Mouse (Mus musculus): Measurements from ENCODE around the gene Rnft2.

Rnft2 gene

DNA sequence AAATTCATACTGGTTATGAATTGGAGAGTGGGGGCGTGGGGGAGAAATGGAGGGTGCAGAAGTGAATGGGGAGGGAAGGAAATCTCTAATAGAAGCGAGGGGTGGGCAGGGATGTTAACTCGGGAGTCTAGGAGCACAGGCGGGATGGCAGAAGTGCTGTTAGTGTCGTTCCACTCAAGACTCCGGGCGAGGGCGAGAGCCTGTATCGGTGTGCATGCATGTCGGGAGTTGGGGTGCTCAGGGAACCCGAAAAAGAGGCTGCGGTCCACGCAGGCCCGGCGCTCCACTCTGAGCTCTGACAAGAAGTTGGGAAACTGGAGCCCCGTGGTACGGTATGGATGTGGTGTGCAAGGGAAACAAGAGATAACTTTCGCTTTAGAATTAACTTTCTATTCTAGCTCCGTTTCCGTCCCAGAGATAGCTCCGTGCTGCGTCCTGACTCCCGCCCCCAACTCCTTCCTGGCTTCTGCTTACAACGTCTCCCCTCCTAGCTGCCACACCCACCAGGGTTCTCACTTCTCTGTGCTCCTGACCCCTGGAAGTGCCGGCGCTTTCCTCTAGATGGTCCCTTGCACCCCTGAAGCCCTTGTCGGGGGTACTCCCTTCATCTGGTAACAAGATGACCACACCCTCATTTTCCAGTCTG is 72.7 kb downstream of the Rnft2 start:
- DNase-seq (ENCODE audit: low spot score), result no peak

DNA sequence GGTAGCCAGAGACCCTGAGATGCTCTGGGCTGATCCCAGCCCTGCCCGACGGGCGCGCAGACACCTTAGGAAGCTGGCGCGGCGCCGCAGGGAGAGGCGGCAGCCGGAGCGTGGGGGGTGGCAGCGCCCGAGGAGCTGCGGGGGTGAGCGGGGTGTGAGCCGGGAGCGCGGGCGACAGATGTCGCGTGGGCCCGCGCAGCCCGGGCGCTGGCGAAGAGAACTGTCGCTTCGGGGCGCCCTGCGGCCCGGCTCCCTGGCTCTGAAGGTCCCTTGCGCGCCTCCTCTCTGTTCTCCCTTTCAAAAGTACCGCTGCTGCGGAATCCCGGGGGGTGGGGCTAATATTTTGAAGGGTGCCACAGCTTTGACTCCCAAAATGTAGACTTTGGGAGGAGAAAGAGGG is 73.3 kb downstream of the Rnft2 start:
- DNase-seq (ENCODE audit: low spot score), result no peak

DNA sequence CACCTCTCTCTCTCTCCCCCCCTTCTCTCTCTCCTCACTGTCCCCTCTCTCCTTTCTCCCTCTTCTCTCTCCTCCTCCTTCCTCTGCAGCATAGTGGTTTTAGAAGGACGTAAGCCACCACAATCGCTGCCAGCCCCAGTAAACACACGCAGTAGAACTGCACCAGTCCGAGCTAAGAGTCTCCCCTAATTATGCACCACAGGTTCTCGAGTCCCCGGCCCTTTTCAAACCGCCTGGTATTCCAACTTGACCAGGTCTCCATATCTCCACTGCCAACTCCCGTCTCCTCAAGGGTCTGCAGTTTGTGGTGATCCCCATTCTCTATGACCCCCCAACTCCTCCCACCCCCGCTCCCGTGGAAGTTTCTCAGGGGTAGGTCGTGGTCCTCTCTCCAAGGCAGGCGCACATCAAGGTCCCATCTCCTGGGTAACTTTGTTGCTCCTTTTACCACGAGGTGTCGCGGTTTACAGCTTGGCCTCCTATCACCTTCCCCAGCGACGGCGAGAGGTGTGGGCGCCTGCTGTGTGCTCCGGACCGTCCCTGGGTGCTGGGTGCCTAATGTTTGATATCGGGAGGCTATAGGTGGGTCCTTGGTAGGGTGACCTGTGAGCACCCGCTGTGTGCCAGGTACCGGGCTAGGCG is 73.9 kb downstream of the Rnft2 start:
- peak; percentile 43 for DNase-seq (ENCODE audit: low spot score)

DNA sequence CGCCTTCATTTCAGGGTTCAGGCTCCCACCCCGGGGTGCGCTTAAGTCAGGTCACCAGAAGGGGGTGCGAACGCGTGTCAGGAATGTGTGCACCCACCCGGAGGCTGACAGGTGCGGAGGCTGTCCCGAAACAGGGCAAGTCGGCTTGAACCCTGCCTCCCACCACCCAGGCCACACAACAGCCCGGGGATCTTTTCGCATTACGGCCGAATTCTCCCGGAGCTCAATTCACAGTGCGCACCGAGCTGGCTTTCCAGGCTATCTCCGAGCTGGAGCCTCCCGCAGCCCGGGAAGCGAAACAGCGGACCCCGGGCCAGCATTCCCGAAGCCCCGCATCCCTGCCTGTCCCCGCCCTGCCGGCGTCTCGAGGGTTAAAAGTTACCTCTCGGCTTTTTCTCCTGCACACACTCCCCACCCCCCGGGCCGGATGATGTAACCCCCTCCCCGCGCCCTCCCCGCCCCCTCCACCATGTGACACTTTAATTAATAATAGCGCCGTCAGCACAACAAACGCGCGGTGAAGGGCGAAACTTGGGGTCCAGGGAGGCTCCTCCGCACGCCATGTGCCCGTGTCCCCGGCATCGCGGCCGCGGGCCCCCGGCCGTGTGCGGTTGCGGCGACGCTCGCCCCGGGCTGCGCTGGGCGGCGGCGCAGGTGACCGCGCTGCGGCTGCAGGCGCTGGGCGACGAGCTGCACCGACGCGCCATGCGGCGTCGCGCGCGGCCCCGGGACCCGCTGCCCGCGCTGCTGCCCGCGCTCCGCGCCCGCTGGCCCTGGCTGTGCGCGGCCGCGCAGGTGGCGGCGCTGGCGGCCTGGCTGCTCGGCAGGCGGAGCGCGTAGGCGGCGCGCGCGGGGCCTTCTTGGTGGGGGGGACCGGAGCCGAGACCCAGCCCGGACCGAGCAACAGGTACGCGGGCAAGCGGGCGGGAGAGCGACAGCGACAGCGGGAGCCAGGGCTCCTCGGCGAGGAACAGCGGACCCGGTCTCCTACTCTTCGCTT is 75.4 kb downstream of the Rnft2 start:
- DNase-seq (ENCODE audit: low spot score), result peak; percentile 59

DNA sequence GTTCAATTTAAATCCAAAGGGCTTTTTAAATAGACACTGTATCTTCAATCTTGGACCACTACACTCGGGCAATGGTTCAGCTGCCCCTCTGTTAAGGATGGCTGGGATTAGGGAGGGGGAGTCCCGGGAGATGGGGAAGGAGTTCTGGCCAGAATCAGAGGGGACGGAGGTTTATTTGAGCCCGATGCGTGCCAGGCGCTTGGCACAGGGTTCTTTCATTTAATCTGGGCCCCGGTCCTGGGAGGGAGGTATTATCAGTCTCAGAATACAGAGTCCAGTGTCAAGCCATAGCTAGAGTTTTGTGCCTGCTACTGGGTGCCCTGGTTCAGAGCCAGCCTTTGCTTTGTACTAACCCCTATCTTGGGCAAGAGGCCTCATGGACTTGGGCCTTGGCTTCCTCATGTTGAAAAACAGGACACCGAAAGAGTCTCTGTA is 77.3 kb downstream of the Rnft2 start:
- no peak for DNase-seq (ENCODE audit: low spot score)

DNA sequence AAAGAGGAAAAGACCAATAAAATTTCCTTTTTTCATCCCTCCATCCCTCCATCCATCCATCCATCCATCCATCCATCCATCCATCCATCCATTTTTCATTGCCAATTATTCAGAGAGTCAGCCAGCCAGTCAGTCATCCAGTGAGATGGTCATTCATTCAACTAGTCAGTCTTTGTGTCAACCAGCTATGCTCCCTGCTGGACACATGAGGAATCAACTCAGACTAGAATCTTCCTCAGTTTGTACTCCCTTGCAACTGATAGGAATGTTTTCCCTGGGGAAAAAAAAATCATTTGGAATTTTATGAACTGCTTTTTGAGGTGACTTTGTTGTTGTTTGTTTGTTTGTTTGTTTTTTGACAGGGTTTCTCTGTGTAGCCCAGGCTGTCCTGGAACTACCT is 79.5 kb downstream of the Rnft2 start:
- DNase-seq (ENCODE audit: low spot score), result no peak

DNA sequence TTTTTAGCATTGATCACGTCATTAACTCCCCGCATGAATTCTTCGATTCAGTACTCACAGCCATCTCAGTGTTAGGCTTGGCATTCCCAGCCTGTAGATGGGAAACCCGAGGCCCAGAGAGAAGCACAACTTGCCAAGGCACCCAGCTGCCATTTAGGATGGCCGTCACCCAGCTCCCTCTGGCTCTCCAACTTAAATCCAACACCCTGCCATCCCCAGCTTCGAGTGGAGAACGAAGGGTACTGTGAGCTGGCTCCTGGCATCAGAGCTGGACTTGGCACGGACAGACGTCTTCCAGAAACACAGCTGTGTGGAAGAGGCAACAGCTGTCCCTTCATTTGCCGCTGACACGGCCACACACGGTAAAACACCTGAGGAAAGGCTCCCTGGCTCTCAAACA is 80.3 kb downstream of the Rnft2 start, which contains the start of gene Hrk:
TSS of gene Hrk (plus strand) at position 68 of the 400 bp plus-strand sequence.
- DNase-seq (ENCODE audit: low spot score), result no peak

DNA sequence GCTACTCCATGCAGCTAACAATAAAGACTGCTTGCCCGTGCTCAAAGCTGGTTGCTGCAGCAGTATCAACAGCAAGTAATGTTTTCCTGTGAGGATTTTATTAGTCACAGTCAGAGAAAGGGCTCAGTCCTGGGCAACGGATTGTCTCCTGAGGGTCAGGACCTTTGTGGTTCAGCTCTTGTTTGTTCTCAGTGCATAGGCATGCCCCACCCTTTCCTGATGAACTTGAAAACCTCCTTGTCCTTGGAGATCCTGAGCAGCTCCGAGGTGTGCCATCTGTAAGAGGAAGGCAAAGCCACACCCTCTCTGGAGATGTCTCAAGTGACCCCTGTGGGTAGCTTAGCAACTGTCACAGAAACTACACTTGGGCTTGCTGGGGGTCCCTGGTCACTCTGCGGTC is 84.2 kb downstream of the Rnft2 start:
- DNase-seq (ENCODE audit: low spot score), result no peak

DNA sequence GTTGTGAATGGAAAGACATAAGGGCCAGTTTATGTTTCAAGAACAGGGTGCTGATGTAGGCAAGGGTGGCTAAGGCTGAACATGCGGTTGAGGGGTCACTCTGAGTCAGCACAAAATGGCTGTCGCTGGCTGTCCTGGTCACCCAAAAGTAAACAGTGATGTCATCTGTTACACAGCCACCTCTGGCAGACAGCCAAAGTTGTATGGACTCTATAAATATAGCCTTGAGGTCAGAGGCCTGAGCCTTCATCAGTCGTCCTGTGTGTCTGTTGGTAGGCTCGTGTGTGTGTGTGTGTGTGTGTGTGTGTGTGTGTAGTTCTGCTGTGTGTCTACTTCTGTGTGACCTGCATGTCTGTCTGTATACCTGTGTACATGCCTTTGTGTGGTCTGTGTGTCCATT is 87.9 kb downstream of the Rnft2 start:
- no peak for DNase-seq (ENCODE audit: low spot score)

DNA sequence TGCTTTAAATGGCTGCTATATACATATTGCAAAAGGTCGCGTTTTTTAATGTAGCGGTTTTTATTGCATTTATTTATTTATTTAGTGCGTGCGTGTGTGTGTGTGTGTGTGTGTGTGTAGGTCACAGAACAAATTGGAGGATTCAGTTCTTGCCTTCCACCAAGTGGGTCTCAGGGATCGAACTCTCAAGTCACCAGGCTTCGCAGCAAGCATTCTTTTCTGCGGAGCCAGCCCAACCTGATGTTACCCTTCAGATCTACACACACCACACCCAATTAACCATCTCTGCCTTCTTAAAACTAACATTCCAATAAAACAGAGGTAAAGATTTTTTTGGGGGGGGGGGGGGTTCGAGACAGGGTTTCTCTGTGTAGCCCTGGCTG is 89.4 kb downstream of the Rnft2 start:
- DNase-seq (ENCODE audit: low spot score), result no peak

DNA sequence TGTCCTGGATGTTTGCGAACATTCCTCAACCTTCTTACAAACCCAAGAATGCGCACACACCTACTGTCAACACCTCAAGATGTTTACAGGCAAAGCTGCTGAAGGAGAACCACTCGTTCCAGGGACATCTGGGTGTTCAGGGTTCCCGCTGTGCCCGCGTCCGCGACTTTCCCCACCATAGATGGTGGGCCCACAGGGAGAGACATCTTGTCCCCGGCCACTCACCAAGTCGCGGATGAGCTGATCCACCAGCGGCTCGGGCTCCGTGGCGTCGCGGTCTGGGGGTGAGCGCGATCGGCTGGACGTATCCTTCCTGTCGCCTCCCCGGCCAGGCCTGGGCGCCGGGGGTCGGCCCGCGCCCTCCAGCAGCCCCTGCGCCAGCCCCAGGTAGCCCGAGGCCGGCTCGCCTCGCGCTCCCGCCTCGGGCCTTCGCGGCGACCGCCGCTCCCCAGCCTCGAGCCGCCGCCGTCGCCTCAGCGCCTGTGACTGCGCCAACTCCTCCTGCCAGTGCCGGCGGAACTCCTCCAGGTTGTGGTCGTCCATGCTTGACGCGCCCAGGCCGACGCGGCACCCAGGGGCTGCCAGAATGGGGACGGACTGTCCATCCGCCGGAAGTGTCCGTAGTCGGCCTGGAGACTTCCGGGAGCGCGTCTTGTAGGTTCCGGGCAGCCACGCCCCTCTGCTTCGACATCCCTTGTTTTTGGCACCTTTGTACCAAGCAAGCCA is 89.9 kb downstream of the Rnft2 start, which contains the start of gene Fbxw8:
TSS of gene Fbxw8 (minus strand) at position 626 of the 726 bp plus-strand sequence.
- peak; percentile 94 for DNase-seq (ENCODE audit: low spot score)

DNA sequence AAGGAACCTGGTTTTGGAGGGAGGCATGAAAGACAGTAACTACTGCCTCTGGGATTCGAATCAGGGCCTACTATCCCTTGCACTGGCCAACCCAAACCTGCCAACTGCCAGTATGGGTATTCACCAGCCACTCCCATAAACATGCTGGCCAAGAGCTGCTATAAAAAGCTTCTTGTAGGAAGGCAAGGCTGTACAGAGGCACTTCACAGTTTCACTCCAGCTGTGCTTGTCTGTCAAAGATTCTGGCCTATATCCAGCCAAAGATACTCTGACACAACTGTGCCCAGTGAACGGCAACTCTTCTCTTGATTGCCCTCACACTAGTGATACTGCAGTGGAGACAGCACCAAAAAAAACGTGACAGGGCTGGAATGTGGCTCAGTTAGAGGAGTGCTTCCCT is 95.2 kb downstream of the Rnft2 start:
- DNase-seq (ENCODE audit: low spot score), result no peak

DNA sequence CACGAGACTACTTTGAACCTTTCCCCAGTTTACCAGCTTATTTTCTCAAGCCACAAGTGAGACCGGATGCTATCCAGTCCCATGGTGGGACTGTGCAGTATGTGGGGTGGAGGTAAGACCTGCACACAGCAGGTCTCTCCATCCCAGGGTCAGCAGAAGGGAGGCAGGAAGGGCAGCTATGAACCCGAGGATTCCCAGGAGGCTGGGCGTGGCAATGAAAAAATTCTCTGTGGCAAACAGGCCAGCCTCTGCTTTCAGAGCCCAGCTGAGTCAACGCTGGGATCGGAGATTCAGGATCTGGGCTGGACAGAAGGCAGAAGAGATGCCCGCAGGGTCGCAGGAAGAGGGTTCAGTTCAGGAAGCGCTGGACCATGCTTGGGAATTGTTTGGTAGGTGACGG is 97.7 kb downstream of the Rnft2 start:
- DNase-seq (ENCODE audit: low spot score), result no peak

DNA sequence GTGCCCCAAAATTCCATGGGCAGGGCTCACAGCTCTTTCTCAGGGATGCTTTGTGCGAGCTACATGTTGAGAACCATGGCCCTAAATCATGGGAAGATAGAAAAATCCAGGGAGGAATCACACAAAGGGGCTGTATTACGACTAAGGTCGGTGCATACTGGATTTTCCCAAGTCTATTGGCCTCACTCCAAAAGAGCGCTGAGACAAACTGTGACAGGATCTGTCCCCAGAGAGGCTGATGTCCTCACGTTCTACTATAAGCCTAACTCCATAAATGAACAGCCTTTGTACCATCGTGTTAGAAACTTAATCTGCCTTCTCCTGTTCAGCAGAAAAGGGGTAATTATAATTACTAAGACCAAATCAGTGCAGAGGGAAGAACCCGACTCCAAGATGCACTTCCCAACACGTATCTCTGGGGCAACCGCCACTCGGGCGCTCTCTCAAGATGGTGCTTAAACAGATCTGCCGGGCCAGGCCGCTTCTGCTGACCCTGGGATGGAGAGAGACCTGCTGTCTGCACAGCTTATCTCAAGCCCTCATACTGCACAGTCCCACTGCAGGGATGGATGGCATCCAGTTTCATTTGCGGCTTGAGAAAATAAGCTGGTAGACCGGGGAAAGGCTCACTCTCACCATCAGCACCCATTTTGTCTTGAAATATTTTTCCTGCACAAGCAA is 98.8 kb downstream of the Rnft2 start:
- no peak for DNase-seq (ENCODE audit: low spot score)

DNA sequence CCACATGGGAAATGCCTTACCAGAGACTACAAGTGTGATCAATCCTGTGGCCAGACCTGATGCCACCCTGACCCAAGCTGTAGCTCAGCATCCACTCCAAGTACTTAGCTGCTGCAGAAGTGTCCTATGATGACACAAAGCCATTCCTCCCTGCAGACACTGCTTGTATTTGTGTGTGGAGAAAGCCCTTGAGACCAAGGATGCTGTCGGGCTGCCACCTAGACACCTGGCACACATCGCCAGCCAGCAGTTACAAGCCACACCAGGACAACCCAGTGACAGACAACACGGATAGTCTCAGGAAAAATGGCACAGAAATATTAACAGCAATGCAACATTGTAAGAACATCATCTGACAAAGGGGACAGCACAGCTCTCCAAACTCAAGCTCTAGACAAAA is 99.5 kb downstream of the Rnft2 start:
- DNase-seq (ENCODE audit: low spot score), result no peak

DNA sequence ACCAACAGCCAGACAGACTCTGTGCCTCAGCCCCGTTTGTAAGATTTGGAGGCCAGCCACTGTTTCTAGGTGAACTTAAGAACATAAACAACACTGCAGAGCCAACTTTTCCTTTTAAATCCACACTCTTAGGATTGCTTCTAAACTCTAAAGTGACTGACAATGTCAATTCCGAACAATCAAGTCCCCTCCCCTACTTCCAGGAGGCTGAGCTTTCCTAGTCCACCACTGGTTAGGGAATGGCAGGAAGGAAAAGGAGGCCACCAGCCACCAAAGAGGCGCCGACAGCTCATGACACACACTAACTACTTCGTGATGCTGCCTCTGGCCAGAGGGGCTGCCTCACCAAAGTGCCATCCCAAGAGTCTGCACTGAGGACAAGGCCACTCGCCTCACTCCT is 100.1 kb downstream of the Rnft2 start:
- no peak for DNase-seq (ENCODE audit: low spot score)

DNA sequence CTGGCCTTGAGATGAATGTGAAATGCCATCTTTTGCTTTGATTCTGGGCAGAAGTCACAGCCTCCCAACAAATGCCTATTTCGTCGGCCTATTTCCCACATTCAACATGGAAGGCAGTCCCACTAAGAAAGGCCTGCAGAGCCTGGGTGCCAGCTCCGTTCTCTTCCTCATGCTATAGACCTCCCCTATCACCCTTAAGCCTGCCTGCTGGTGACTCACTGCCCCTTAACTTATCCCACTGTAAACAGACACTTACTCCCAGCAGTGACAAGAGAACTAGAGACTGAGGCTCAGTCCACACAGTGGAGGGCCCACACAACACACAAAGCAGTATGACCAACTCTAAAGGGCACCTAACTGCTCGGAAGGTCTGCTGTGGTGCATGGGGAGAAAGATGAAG is 100.6 kb downstream of the Rnft2 start:
- DNase-seq (ENCODE audit: low spot score), result no peak

DNA sequence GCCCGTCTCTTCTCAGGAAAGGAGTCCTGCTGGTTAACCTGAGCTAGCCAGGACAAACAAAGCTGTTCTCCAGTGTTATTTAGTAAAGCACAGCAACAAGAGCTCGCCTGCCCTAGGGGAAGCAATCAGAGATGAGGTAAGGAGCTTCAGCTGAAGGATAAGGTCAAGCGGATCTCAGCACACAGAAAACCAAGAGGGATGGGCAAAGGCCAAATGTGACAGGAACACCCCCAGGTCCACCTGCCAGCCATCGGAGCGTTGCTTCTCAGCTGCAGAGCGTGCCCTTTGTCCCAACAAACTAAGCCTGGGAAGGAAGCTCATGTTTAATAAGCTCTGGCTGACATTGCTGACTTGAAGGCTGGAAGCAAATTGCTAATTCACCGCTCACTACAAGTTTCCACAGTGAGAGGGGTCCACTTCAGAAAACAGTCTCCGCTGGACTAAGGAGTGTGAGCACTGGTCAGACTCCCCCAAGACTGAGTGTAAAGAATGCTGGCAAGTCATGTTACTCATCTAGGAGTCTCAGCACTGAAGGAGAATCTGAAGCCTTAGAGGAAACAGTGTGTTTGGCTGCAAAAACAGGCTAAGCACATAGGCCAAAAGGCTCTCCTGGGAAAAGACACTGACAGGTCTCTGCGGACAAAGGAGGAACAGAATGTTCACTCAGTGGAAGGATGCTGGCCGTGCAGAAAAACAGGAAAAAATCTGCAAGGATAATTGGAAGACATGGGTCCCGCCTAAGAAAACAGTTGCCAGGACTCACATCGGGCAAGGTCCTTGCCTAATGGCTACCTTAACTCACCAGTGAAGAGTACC is 101.5 kb downstream of the Rnft2 start:
- no peak for DNase-seq (ENCODE audit: low spot score)

DNA sequence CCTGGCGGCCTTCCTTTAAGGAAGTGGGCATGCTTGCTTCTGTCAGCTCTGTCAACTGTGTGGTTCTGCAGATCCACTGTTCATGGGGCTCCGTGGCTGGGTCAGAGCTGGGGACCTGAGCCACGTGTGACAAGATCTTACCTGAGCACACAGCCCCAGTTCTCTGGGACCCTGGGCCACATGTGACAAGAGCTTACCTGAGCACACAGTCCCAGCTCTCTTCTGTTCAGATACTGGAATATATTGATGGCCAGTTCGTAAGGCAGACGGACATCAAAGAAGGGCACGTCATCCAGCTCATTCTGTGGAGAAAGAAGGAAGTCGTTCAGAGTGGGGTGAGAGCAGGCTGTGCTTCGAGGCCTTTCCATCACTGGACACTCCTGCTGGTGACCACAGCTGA is 102.4 kb downstream of the Rnft2 start:
- no peak for DNase-seq (ENCODE audit: low spot score)
